Mouse (Mus musculus): ENCODE measurements around the gene Snx12. TPM values are rescaled to one million over a fixed set of nuclear protein-coding genes. Genes with fewer than 3 reads are reported as not detected.

Gene Snx12
- 29.4 and 33.6 TPM in 2 replicates for polyA plus RNA-seq (2012)

DNA sequence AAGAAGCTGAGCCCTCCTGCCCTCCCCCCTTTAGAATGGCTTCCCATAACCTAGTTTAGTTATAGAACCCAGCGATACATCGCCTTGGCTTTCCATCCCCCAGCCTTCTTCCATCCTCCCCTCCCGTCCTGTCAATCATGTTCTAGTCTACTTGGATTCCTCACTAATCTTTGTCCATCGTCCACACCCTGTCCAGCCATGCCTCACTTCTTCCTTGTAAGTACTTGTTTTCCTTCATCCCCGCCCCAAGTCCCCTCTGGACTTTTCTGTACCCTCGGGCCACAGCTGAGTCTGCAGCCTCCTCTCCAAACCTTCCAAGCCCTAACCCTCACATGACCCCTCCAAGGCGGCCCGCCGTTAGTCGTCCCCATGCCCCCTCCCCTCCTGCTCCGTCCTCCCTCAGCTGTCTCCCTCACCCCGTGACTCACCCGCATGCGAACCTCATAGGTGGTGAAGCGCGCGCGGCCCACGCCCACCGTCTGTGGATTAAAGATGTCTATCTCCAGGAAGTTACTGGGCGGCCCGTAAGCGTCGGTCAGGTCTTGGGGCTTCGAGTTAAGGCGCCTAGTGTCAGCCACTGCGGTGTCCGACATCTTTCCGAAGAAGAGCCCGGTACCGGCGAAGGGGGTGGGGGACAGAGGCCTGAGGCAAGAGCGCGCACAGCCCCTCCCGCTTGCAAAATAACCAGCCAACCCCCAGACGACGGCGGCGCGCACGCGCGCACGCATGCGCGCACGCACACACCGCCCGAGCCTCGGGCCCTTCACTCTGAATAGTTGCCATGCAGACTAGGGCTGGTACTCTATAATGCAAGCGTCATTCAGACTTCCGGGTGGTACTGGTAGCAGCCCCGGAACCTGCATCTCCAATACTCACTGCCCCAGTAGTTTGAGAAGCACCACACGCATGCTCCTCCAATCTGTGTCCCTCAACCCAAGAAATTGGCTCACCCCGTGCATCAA, at the start of gene Snx12:
Gene Snx12, minus strand, starts transcription at position 730 of the 962 bp plus-strand sequence.
- no peak for TF ChIP-seq GATA1 (IDR thresholded peaks at IDR 0.05; ENCODE audit: low read length)

DNA sequence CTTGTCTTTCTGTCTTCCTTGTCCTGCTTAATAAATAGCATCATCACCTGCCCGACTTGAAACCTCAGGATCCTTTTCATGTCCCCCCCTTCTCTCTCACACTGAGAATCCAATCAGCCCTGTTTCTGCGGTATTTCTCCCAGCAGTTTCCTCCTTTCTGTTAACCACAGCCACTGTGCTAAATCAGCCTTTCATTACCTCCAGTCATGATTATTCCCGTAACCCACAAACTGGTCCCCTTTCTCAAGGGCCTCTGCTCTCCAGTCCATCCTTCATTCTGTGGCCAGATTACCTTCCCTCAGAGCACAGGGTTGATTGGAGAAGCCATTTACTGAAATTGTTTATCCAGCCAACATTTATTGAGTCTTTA, 46.4 kb upstream of the Snx12 start, which contains the start of gene Gm20489:
Gene Gm20489, minus strand, starts transcription at position 269 of the 370 bp plus-strand sequence.
- no peak for TF ChIP-seq GATA1 (IDR thresholded peaks at IDR 0.05; ENCODE audit: low read length)

DNA sequence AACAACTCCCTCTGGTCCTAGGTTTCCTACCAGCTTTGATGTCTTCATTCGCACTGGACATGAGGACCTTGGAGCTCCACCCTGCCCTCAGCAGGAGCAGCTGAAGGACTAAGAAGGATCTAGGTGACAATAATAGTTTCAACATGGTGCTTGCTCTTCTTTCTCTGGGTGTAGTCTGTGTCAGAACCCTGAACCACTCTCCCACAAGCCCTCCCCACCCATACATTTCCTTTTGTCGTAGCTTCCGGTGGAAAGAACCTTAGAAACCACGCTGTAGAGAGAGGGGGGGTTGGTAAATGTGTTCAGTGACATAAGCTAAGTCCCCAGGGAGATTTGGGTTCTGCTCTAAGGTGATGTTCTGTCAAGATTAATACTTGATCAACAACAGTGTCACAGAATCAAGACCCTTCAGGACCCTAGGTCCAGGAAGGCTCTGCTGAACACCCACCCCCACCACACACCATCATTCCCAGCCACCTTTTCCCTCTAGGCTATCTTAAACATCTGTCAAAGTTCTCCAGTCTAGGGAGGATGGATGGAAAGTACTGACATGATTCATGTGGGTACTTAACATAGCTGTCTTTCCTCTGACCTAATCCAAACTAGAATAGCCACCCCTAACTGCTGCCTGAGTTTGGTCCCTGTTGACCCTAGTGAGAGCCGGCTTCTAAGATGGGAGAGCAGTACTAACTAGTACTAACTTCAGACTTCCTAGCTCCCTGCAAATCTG, 45.8 kb upstream of the Snx12 start, which contains the start of gene Il2rg:
Gene Il2rg, minus strand, starts transcription at position 231 of the 730 bp plus-strand sequence.
- no peak for TF ChIP-seq GATA1 (IDR thresholded peaks at IDR 0.05; ENCODE audit: low read length)

DNA sequence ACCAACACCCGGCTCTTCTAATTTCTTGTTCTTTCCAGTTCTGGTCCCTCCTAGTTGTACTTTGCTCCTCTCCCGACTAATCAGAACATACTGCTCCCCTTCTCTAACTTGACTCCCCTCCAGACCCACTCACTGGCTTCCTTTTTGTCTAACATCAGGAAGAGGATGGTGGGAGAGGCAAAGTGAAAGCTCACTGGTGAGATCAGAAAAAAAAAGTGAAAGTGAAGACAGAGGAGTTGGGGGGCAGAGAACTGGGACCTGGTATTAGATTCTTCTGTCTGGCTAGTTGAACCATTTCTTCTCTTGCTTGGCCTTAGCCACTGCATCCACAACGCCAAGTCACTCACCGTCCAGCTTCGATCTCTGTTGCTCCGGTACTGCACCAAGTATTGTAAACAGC, 44.3 kb upstream of the Snx12 start:
- no peak for TF ChIP-seq GATA1 (IDR thresholded peaks at IDR 0.05; ENCODE audit: low read length)

DNA sequence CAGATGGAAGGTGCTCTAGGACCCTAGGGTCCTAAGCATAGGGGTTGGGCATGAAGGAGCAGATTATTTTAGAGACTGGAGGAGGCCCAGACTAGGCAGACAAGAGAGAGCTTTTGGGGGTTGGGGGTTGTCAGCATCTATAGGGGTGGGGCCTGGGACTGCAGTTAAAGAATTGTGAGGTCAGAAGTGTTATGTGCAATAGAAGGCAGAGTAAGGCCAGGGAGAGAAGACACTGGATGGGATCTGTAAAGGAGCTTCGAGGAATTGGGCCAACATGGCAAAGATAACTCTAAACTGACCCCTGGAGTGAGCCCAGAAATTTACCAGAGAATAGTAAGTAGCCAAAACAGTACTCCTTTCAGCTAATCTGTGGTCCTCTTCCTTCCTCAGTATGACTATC, 41.5 kb upstream of the Snx12 start, which contains the start of gene Gm614:
Gene Gm614, minus strand, starts transcription at position 101 of the 400 bp plus-strand sequence.
- TF ChIP-seq GATA1 (IDR thresholded peaks at IDR 0.05; ENCODE audit: low read length), result no peak

DNA sequence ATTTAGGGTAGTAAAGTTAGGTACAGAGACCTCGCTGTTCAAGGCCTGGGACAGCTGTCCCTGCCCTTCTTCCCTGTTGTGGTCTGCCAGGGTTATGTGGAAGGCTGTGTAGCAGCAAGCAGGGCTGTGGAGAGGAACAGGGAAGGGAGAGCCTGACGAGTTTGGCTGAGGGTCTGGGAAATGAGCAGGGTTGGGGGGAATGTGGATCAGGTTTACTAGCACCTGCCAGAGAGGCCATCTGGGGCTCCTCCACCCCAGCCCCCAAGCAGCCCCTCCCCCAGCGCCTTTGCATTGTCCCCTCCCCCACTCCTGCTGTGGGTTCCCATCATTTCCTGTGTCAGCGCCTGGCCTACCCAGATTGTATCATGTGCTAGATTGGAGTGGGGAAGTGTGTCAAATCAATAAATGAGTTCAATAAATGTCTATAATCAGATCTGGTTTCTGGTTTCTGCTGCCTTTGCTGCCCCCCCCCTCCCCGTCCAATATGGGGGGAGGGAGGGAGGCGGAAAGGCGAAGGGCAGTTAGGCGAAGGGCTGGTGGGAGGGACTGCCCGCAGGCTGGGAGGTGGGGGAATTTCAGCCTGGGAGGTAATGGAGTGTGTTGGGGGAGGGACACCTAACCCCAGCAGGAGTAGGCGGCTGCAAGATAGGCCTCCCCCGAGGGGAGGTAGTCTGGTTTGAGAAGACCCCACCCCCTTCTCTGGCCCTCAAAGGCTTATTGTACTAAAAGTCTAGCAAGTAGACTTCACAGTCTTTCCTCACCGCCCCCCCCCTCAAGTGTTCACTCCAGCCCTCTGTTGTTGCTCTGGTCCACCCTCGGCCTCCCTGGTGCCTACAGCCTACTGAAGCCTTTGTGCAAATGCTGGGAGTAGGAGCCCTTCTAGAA, 38.3 kb upstream of the Snx12 start:
- peak; percentile 18 for TF ChIP-seq GATA1 (IDR thresholded peaks at IDR 0.05; ENCODE audit: low read length)

DNA sequence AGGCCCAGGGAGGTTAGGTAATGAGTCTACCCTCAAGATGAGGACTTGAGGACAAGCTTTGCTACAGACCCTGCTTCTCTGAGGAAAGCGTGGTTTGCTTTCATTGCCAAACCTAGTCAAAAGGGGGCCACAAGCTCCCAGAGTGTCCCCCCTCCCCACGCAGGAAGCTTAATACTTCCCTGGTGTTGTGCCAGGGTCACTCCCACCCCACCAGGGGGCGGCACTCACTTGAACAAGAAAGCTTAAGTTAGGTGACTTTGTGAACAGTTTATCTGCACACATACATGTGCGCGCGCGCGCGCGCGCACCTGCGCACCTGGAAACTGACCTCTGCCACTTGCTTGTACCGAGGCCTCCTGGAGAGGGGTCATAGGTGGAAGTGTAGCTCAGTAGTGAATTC, 34.2 kb upstream of the Snx12 start:
- TF ChIP-seq GATA1 (IDR thresholded peaks at IDR 0.05; ENCODE audit: low read length), result no peak

DNA sequence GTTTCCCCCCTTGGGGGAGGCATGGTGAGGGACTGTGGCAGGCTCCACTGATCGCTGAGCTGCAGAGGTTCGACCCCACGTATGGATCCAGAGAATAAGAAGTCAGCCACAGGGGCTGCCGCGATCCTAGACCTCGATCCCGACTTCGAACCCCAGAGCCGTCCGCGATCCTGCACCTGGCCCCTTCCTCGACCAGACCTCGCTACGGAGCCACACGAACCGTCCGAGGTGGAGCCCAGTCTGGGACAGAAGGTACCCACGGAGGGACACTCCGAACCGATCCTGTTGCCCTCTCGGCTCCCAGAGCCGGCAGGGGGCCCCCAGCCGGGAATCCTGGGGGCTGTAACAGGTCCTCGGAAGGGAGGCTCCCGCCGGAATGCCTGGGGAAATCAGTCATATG, 32.4 kb upstream of the Snx12 start:
- TF ChIP-seq GATA1 (IDR thresholded peaks at IDR 0.05; ENCODE audit: low read length), result no peak

DNA sequence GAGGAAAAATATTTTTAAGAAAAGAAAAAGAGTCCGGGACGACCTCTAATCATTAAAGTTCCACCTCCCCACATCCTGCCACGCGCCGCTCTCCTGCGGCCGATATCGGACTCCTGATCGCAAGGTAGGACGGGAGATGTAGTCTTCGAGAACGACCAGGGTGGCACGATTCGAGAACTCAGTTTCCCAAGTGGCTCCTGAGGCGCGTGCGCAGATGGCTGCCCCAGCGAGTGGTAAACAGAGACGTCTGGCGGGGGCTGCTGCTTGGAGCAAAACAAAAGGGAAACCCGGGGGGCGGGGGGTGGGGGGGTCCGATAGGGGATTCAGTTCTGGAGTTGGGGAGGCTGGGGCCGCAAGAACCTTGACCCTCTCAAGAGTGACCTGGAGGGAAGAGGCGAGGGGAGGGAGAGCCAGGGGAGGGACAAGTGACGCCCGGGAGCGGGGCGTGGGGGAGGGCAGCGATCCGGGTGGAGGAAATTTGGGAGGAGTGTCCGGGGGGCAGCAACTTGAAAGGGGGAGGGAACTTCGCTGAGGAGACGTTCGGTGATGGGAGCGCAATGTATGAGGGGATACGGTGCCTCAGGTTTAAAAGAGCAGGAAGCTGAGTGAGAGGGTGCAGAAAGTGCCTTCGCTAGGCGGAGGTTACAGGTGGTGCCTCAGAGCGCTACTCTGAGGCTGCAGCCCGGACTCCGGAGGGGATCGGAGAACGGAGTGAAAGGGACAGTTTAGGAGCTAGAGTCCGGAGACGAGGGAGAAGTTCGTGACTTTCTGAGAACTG, 31.8 kb upstream of the Snx12 start, which contains the start of gene Foxo4:
Gene Foxo4, plus strand, starts transcription at position 577 of the 778 bp plus-strand sequence.
- TF ChIP-seq GATA1 (IDR thresholded peaks at IDR 0.05; ENCODE audit: low read length), result no peak

DNA sequence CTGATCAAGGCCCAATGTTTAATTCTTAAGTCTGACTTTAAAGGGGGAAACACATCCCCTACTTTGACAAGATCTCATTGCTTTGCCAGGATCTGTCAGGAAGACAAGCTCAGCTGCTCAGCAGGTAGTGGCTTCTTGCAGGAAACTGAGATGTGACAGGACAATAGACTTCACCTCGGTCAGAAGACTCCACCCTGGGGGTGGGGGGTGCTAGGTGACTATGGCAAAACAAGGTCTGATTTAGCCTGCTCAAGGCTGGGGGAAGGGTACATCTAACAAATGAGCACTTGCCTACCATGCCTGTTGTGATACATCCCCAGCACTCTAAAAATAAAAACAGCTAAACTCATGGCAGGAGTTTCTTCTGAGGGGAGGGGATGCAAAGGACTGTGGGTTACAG, 22.6 kb upstream of the Snx12 start:
- no peak for TF ChIP-seq GATA1 (IDR thresholded peaks at IDR 0.05; ENCODE audit: low read length)

DNA sequence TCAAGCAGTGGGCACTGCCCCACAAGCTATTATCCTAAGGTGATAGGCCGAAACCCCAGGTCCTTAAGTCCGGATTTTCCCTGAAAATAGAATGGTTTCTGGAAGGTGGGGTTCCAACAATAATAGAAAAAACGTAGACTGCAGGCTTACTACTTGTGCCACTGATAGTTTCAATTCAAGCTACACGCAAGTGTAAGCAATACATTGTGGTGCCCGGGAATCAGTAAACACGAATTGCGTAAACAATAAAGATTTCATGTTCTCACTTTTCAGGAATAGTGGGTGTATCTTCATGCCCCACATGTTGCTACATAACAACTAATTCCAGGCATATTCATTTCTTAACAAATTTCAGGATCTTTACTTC, 416 bp upstream of the Snx12 start:
- TF ChIP-seq GATA1 (IDR thresholded peaks at IDR 0.05; ENCODE audit: low read length), result no peak

DNA sequence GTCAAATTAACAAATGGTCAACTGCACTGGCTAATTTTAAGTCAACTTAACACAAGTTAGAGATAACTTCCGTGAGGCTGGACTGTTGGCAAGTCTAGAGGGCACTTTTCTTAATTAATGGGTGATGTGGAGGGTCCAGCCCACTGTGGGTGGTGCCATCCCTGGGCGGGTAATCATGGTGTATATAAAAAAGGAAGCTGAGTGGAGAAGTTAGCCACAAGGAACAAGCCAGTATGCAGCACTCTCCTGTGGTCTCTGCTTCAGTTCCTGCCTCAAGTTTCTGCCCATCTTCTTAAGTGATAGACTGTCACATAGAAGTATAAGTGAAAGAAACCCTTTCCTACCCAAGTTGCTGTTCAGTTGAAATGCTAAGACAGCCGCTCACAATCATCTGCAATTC, 33.1 kb downstream of the Snx12 start:
- TF ChIP-seq GATA1 (IDR thresholded peaks at IDR 0.05; ENCODE audit: low read length), result no peak

DNA sequence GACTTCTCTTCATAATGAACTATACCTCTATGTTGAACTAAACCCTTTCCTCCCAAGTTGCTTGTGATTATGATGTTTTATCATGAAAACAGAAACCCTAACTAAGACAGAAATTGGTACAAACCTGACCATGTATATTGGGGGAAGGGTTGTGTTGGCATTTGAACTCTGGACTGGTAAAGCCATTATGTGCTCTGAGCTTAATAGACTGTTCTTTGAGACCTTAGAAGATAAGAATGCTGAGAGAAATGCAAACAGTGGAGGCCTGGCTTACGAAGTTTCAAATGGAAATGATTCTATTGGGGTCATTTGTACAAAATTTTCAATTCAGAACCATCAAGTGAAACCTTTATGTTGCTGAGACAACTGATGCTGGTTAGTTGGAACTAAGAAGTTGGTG, 34.7 kb downstream of the Snx12 start:
- TF ChIP-seq GATA1 (IDR thresholded peaks at IDR 0.05; ENCODE audit: low read length), result no peak

DNA sequence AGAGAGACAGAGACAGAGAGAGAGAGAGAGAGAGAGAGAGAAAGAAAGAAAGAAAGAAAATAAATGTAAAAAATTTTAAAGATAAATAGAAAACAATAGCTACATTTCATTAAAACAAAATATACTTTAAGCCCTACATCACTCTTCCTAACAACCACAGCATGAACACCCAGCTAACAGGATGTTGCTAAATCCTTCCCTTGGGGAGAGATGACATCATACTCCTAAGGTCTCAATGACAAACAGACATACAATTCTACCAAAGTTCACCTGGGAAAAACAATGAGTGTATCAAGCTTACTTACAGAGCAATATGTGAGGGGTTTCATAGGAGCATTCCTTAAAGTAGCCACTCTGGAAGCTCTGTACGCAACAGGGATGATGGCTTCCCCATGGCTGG, 49.0 kb downstream of the Snx12 start:
- no peak for TF ChIP-seq GATA1 (IDR thresholded peaks at IDR 0.05; ENCODE audit: low read length)

All from G1E-ER4 (cell line).